Mouse (Mus musculus) C2C12 (cell line): ENCODE results near the gene Eno1. TPM values are rescaled to one million over a fixed set of nuclear protein-coding genes. Genes with fewer than 3 reads are reported as not detected.

Experiments used
- H3K27me3 ChIP-seq: one replicate; pipeline ENCODE4 v1.6.1; 2011; ENCODE audit not compliant: control insufficient read depth, insufficient read depth, insufficient read length
- H3K36me3 ChIP-seq: one replicate; pipeline ENCODE4 v1.6.1; 2011; ENCODE audit not compliant: control insufficient read depth, insufficient read depth
- H3K4me3 ChIP-seq: one replicate; pipeline ENCODE4 v1.5.1; 2011; ENCODE audit warnings: mild to moderate bottlenecking, control low read depth; ENCODE audit not compliant: poor library complexity, insufficient read depth, severe bottlenecking
- H3K79me2 ChIP-seq: one replicate; pipeline ENCODE4 v1.6.1; 2011; ENCODE audit not compliant: control insufficient read depth, insufficient read depth
- H3K79me3 ChIP-seq: one replicate; pipeline ENCODE4 v1.6.1; 2011; ENCODE audit warnings: low read depth, control low read depth
- H3ac ChIP-seq: one replicate; pipeline ENCODE3; 2011; ENCODE audit warnings: low read depth; ENCODE audit not compliant: control insufficient read depth, insufficient read length
- CEBPB ChIP-seq: IDR thresholded peaks from one replicate; pipeline ENCODE4 v1.6.1; 2011; ENCODE audit warnings: low read depth, mild to moderate bottlenecking, control low read depth, moderate library complexity
- CTCF ChIP-seq: IDR thresholded peaks from one replicate; pipeline ENCODE4 v1.5.1; 2011; ENCODE audit not compliant: control insufficient read depth, insufficient read depth, insufficient read length
- FOSL1 ChIP-seq: IDR thresholded peaks from one replicate; pipeline ENCODE4 v1.8.0; 2011; ENCODE audit warnings: mild to moderate bottlenecking, low read length; ENCODE audit not compliant: poor library complexity, insufficient read depth, severe bottlenecking
- MAX ChIP-seq: IDR thresholded peaks from one replicate; pipeline ENCODE4 v1.6.1; 2011; ENCODE audit warnings: mild to moderate bottlenecking, control low read depth
- MYOD1 ChIP-seq: IDR thresholded peaks from one replicate; pipeline ENCODE4 v1.6.1; 2011; ENCODE audit warnings: low read depth; ENCODE audit not compliant: control insufficient read depth, insufficient read length
- MYOG ChIP-seq: IDR thresholded peaks from one replicate; pipeline ENCODE4 v1.6.1; 2011; ENCODE audit not compliant: control insufficient read depth, insufficient read length; ENCODE audit errors: extremely low read depth
- USF1 ChIP-seq: IDR thresholded peaks from one replicate; pipeline ENCODE4 v1.6.1; 2011; ENCODE audit warnings: low read depth, mild to moderate bottlenecking, control low read depth, moderate library complexity
- long read RNA-seq, 2 experiments: library from polyadenylated mRNA; unstranded; transcript quantifications; one replicate each; pipeline ENCODE4 v2.0.0; 2019 to 2020
- polyA plus RNA-seq: library from polyadenylated mRNA; unstranded; fragments of >200 nt; fragmentation: generic; extraction: Trizol; gene quantifications from one replicate; pipeline ENCODE4 v1.2.1, GENCODE M21; 2012; ENCODE audit warnings: missing spikeins

Gene Eno1
- polyA plus RNA-seq, result 1,471 TPM
- long read RNA-seq, experiment 1, transcript Eno1-207 (3 exons, 578 nt), result minor isoform, 73 of 2,982 reads
- long read RNA-seq, experiment 1, transcript Eno1-202 (12 exons, 2,027 nt), result major isoform, 2,597 of 2,982 reads
- long read RNA-seq, experiment 1, transcript Eno1-201 (8 exons, 1,902 nt), result minor isoform, 8 of 2,982 reads
- long read RNA-seq, experiment 1, partial matches to known transcripts, result 198 of 2,982 reads
- long read RNA-seq, experiment 1, other reads (novel, unspliced or antisense), result 105 of 2,982 reads
- long read RNA-seq, experiment 2, transcript Eno1-202 (12 exons, 2,027 nt), result major isoform, 19,684 of 20,235 reads
- long read RNA-seq, experiment 2, partial matches to known transcripts, result 203 of 20,235 reads
- long read RNA-seq, experiment 2, other reads (novel, unspliced or antisense), result 340 of 20,235 reads

- TF ChIP-seq FOSL1, result no peak
- peak; percentile 43 for TF ChIP-seq MAX
- no peaks in the 10 kb centered on the region for H3K27me3 ChIP-seq
- H3K79me2 ChIP-seq, result peaks cover 53% of the 10 kb centered on the region
- H3K4me3 ChIP-seq, result peak within 1 kb of the TSS; percentile 97
- H3K36me3 ChIP-seq, result peaks cover 36% of the 10 kb centered on the region
- peak within 1 kb of the TSS; percentile 94 for H3ac ChIP-seq
- H3K79me3 ChIP-seq, result peaks cover 43% of the 10 kb centered on the region
These were observed at the start of gene Eno1 for GRCm38 (mm10) chr4:150236521-150237481. TSS of gene Eno1 (plus strand) at chr4:150236721.

GRCm38 (mm10) chr4:150188236-150188635 is 48.3 kb upstream of the Eno1 start:
- TF ChIP-seq CTCF (no peak), USF1 (no peak), CEBPB (no peak), FOSL1 (no peak), MYOD1 (no peak), MAX (no peak), MYOG (no peak)
- Histone ChIP-seq H3K27me3 (no peaks in the 10 kb centered on the region), H3ac (no peak overlapping the region), H3K4me3 (no peak overlapping the region), H3K79me2 (no peaks in the 10 kb centered on the region), H3K36me3 (no peaks in the 10 kb centered on the region), H3K79me3 (no peaks in the 10 kb centered on the region)

- no peaks in the 10 kb centered on the region for H3K79me3 ChIP-seq
- H3K36me3 ChIP-seq, result no peaks in the 10 kb centered on the region
- H3K4me3 ChIP-seq, result no peak overlapping the region
- H3K27me3 ChIP-seq, result no peaks in the 10 kb centered on the region
- H3K79me2 ChIP-seq, result no peaks in the 10 kb centered on the region
- H3ac ChIP-seq, result no peak overlapping the region
- TF ChIP-seq MYOG, result no peak
- TF ChIP-seq USF1, result no peak
These were observed 44.3 kb upstream of the Eno1 start for GRCm38 (mm10) chr4:150192199-150192598.

GRCm38 (mm10) chr4:150193915-150194314 is 42.6 kb upstream of the Eno1 start:
- no peak overlapping the region for H3K4me3 ChIP-seq
- no peaks in the 10 kb centered on the region for H3K36me3 ChIP-seq
- peaks cover 4% of the 10 kb centered on the region for H3K27me3 ChIP-seq
- H3K79me3 ChIP-seq, result no peaks in the 10 kb centered on the region
- H3K79me2 ChIP-seq, result no peaks in the 10 kb centered on the region
- TF ChIP-seq MAX, result no peak
- TF ChIP-seq CTCF, result peak; percentile 69
- no peak for TF ChIP-seq FOSL1
- TF ChIP-seq MYOG, result no peak
- no peak overlapping the region for H3ac ChIP-seq

GRCm38 (mm10) chr4:150198268-150198667 is 38.3 kb upstream of the Eno1 start:
- no peaks in the 10 kb centered on the region for H3K79me3 ChIP-seq
- no peaks in the 10 kb centered on the region for H3K36me3 ChIP-seq
- no peak overlapping the region for H3ac ChIP-seq
- TF ChIP-seq FOSL1, result no peak
- TF ChIP-seq CEBPB, result no peak
- no peak for TF ChIP-seq CTCF
- TF ChIP-seq MYOG, result no peak
- TF ChIP-seq USF1, result no peak
- TF ChIP-seq MYOD1, result no peak
- TF ChIP-seq MAX, result no peak
- no peaks in the 10 kb centered on the region for H3K79me2 ChIP-seq
- H3K27me3 ChIP-seq, result peaks cover 25% of the 10 kb centered on the region
- H3K4me3 ChIP-seq, result no peak overlapping the region

- H3K4me3 ChIP-seq, result no peak within 1 kb of the TSS
- peaks cover 47% of the 10 kb centered on the region for H3K27me3 ChIP-seq
- H3K79me3 ChIP-seq, result no peaks in the 10 kb centered on the region
- H3ac ChIP-seq, result no peak within 1 kb of the TSS
- H3K79me2 ChIP-seq, result no peaks in the 10 kb centered on the region
- no peaks in the 10 kb centered on the region for H3K36me3 ChIP-seq
- TF ChIP-seq CTCF, result no peak
- no peak for TF ChIP-seq MYOD1
- TF ChIP-seq USF1, result no peak
- no peak for TF ChIP-seq MYOG
These were observed 35.3 kb upstream of the Eno1 start, which contains the start of gene Car6 for GRCm38 (mm10) chr4:150201232-150201631. TSS of gene Car6 (minus strand) at chr4:150201332.
